Mouse (Mus musculus) neural tube, embryonic 14.5 days (tissue): ENCODE results near the gene Cx3cr1. TPM values are rescaled to one million over a fixed set of nuclear protein-coding genes. Genes with fewer than 3 reads are reported as not detected.
A peak's percentile ranks its signal among the peaks of the same experiment; 100 is the strongest.

Source experiments
- ATAC-seq: fragments of 200-750 bp; cut with Nextera tagmentation; 2 replicates; pipeline ENCODE4 v1.8.0; 2017; ENCODE audit warnings: low read depth, mild to moderate bottlenecking, moderate TSS enrichment, moderate library complexity
- H3K27ac ChIP-seq: fragments of 300-500 bp; sonication (generic); 2 replicates; pipeline ENCODE4 v1.5.1; 2014; ENCODE audit warnings: low read depth, mild to moderate bottlenecking, control low read depth, low read length, moderate library complexity, mixed read lengths
- H3K27me3 ChIP-seq: fragments of 300-500 bp; sonication (generic); 2 replicates; pipeline ENCODE4 v1.6.1; 2014; ENCODE audit warnings: low read length; ENCODE audit not compliant: control insufficient read depth, insufficient read depth
- H3K36me3 ChIP-seq: fragments of 300-500 bp; sonication (generic); 2 replicates; pipeline ENCODE4 v1.6.1; 2014; ENCODE audit warnings: low read length, mixed read lengths; ENCODE audit not compliant: control insufficient read depth, insufficient read depth
- H3K4me1 ChIP-seq: fragments of 300-500 bp; sonication (generic); 2 replicates; pipeline ENCODE4 v1.6.1; 2014; ENCODE audit warnings: low read length; ENCODE audit not compliant: control insufficient read depth, insufficient read depth
- H3K4me2 ChIP-seq: fragments of 300-500 bp; sonication (generic); 2 replicates; pipeline ENCODE4 v1.6.1; 2014; ENCODE audit warnings: mild to moderate bottlenecking, low read depth, low read length, control low read depth
- H3K4me3 ChIP-seq: fragments of 300-500 bp; sonication (generic); 2 replicates; pipeline ENCODE4 v1.5.1; 2014; ENCODE audit warnings: low read depth, low read length, control low read depth, mixed read lengths
- H3K9ac ChIP-seq: fragments of 300-500 bp; sonication (generic); replicated peaks from 2 replicates; pipeline ENCODE4 v1.6.1; 2014; ENCODE audit warnings: low read depth, mild to moderate bottlenecking, control low read depth, low read length, mixed read lengths
- H3K9me3 ChIP-seq: fragments of 300-500 bp; sonication (generic); 2 replicates; pipeline ENCODE4 v1.6.1; 2016; ENCODE audit warnings: low read length; ENCODE audit not compliant: control insufficient read depth
- WGBS: fragments of 180-500 bp; shearing (Covaris S2); extraction: QIAGEN DNeasy Blood & Tissue Kit; methylation state at CpG from one replicate; pipeline ENCODE4 v1.1.7; 2014; 5-methylcytosine and 5-hydroxymethylcytosine counted together
- polyA plus RNA-seq: library from polyadenylated mRNA; unstranded; fragments of >200 nt; fragmentation: Nextera tagmentation; extraction: Ambion mirVana; gene quantifications from 2 replicates; pipeline ENCODE4 v1.2.1, GENCODE M21; 2014

Gene Cx3cr1
- polyA plus RNA-seq, 1 experiment from 2014 or later, result 7.1 TPM

- H3K36me3 ChIP-seq, result peaks cover 84% of the 10 kb centered on the region
- no peak overlapping the region for H3K9ac ChIP-seq
- no peaks in the 10 kb centered on the region for H3K27me3 ChIP-seq
- H3K4me2 ChIP-seq, result no peak overlapping the region
- no peak overlapping the region for H3K4me3 ChIP-seq
- WGBS, result 97% methylated on average over 4 of the region's 4 CpGs
- ATAC-seq, result no peak
- no peaks in the 10 kb centered on the region for H3K4me1 ChIP-seq
- H3K9me3 ChIP-seq, result no peaks in the 10 kb centered on the region
- H3K27ac ChIP-seq, result no peak overlapping the region
Measured at GRCm38 (mm10) chr9:119923462-119923861, 146.2 kb downstream of the Cx3cr1 start.

GRCm38 (mm10) chr9:119919858-119920257 lies 149.8 kb downstream of the Cx3cr1 start:
- Histone ChIP-seq H3K9me3 (no peaks in the 10 kb centered on the region), H3K27me3 (no peaks in the 10 kb centered on the region), H3K4me2 (no peak overlapping the region), H3K9ac (no peak overlapping the region), H3K4me1 (no peaks in the 10 kb centered on the region), H3K27ac (no peak overlapping the region), H3K36me3 (peaks cover 71% of the 10 kb centered on the region), H3K4me3 (no peak overlapping the region)
- 82% methylated on average over 1 of the region's 1 CpGs for WGBS
- ATAC-seq, result no peak

- Histone ChIP-seq H3K27me3 (no peaks in the 10 kb centered on the region), H3K4me2 (no peak overlapping the region), H3K9ac (no peak overlapping the region), H3K4me1 (no peaks in the 10 kb centered on the region), H3K9me3 (no peaks in the 10 kb centered on the region), H3K27ac (no peak overlapping the region), H3K4me3 (no peak overlapping the region), H3K36me3 (peaks cover 65% of the 10 kb centered on the region)
- WGBS, result 81% methylated on average over 13 of the region's 13 CpGs
- ATAC-seq, result no peak
Measured at GRCm38 (mm10) chr9:119913087-119913838, 156.4 kb downstream of the Cx3cr1 start.

- Histone ChIP-seq H3K27ac (no peak overlapping the region), H3K9ac (no peak overlapping the region), H3K4me1 (no peaks in the 10 kb centered on the region), H3K36me3 (peaks cover 71% of the 10 kb centered on the region), H3K27me3 (no peaks in the 10 kb centered on the region), H3K4me2 (no peak overlapping the region), H3K4me3 (no peak overlapping the region), H3K9me3 (no peaks in the 10 kb centered on the region)
- WGBS, result 88% methylated on average over 3 of the region's 3 CpGs
- ATAC-seq, result no peak
Measured at GRCm38 (mm10) chr9:119909931-119910330, 159.7 kb downstream of the Cx3cr1 start.

GRCm38 (mm10) chr9:119908708-119909107 lies 161.0 kb downstream of the Cx3cr1 start:
- Histone ChIP-seq H3K4me3 (no peak overlapping the region), H3K9me3 (no peaks in the 10 kb centered on the region), H3K9ac (no peak overlapping the region), H3K36me3 (peaks cover 72% of the 10 kb centered on the region), H3K27ac (no peak overlapping the region), H3K4me1 (no peaks in the 10 kb centered on the region), H3K4me2 (no peak overlapping the region), H3K27me3 (no peaks in the 10 kb centered on the region)
- ATAC-seq, result no peak
- 98% methylated on average over 3 of the region's 3 CpGs for WGBS

GRCm38 (mm10) chr9:119902410-119903151 lies 167.1 kb downstream of the Cx3cr1 start:
- H3K4me2 ChIP-seq, result no peak overlapping the region

GRCm38 (mm10) chr9:119899446-119899845 lies 170.2 kb downstream of the Cx3cr1 start:
- H3K4me1 ChIP-seq, result peaks cover 6% of the 10 kb centered on the region
- WGBS, result 91% methylated on average over 2 of the region's 2 CpGs
- peaks cover 3% of the 10 kb centered on the region; the same call in 1 of the 2 replicates for H3K27me3 ChIP-seq
- H3K4me2 ChIP-seq, result no peak overlapping the region
- H3K4me3 ChIP-seq, result no peak overlapping the region
- H3K36me3 ChIP-seq, result peaks cover 16% of the 10 kb centered on the region
- H3K9me3 ChIP-seq, result no peaks in the 10 kb centered on the region
- no peak overlapping the region for H3K27ac ChIP-seq
- no peak for ATAC-seq
- H3K9ac ChIP-seq, result no peak overlapping the region

More at GRCm38 (mm10) chr9:119902410-119903151, 167.1 kb downstream of the Cx3cr1 start:
- no peak for ATAC-seq
- WGBS, result 93% methylated on average over 11 of the region's 12 CpGs
- H3K36me3 ChIP-seq, result peaks cover 40% of the 10 kb centered on the region
- no peak overlapping the region for H3K27ac ChIP-seq
- no peaks in the 10 kb centered on the region for H3K27me3 ChIP-seq
- H3K9me3 ChIP-seq, result no peaks in the 10 kb centered on the region
- H3K9ac ChIP-seq, result no peak overlapping the region
- H3K4me1 ChIP-seq, result no peaks in the 10 kb centered on the region
- no peak overlapping the region for H3K4me3 ChIP-seq

GRCm38 (mm10) chr9:119895040-119895721 lies 174.5 kb downstream of the Cx3cr1 start:
- peaks cover 6% of the 10 kb centered on the region for H3K4me1 ChIP-seq
- peak; percentile 72 for ATAC-seq
- H3K27ac ChIP-seq, result peak overlapping the region; percentile 81
- peak overlapping the region; percentile 95 for H3K4me3 ChIP-seq
- 2% methylated on average over 39 of the region's 71 CpGs for WGBS
- H3K9ac ChIP-seq, result peak overlapping the region; percentile 86
- no peaks in the 10 kb centered on the region for H3K9me3 ChIP-seq
- H3K4me2 ChIP-seq, result peak overlapping the region; percentile 84
- H3K27me3 ChIP-seq, result peaks cover 3% of the 10 kb centered on the region
- H3K36me3 ChIP-seq, result no peaks in the 10 kb centered on the region
